15 mouse cellular contexts compared by ENCODE assay signal in the genomic region with DNA sequence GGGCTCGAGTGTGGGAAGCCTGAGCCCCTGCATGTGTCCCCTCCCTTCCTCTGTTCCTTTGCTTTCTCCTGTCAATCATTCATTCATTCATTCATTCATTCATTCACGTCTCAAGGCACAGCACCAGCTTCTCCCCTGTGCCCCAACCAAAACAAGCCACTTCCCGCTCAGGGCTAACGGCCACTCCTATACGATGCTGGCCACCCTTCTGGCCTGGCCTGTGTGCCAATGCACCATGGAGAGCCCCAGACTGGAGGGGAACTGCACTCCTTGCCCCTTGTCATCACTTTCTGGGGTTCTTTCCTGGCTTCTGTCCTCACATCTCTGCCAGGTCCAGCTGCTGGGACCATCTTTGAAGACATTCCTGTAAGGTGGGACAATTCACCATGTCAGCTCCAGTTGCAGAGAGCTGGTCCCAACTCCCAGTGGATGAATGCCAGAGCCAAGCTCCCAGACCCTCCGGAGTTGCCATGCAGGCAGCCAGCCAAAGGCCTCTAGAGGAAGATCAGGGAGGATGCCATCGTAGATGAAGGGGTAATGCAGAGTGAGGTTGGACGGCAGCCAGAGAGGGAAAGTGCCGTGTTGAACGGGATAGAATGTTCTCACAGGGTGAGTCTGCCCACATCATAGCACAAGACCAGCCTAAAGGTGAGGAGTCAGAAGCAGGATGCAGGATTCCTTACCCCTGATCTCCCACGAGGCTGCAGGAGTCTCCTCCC. TPM values are rescaled to one million over a fixed set of nuclear protein-coding genes. Genes with fewer than 3 reads are reported as not detected.
DNase-seq lines count a peak whose midpoint lies in the region; ATAC-seq lines count a peak whose summit lies in the region.
"Had no signal": no experiment of that assay in that cellular context is flagged by ENCODE, and none has a peak within 500 bp of the region (broad histone marks: within the 10 kb centered on the region; RNA-seq: fewer than 3 reads in every experiment).

No protein-coding gene starts in this region.

- DNase-seq in cerebellum, postnatal 10 days = peak; percentile 60 to 73
- no peak for DNase-seq in cerebellum, adult 9-10 months
- DNase-seq in heart, postnatal 4 days = peak; percentile 20
- DNase-seq in heart, adult 9 months (ENCODE audit: low spot score in 2 of 2) = no peak
- peak; percentile 62 for DNase-seq in retina, postnatal 1 day
- DNase-seq in retina, embryonic 14.5 days (ENCODE audit: low spot score) = no peak
- DNase-seq in spleen, postnatal 4 days (ENCODE audit: low spot score in 2 of 2) = no peak
- DNase-seq: cerebellum, adult 11-12 months; kidney, postnatal 10 days; lung, postnatal 4 days had no signal

- ATAC-seq in midbrain, embryonic 15.5 days (replicated peaks) = no peak
- ATAC-seq: intestine, embryonic 15.5 days had no signal

- no peaks in the 10 kb centered on the region for H3K36me3 ChIP-seq in midbrain, embryonic 15.5 days (replicated peaks)
- H3K36me3 ChIP-seq: intestine, embryonic 15.5 days; limb, embryonic 10.5 days had no signal

- no peak overlapping the region for H3K9ac ChIP-seq in midbrain, embryonic 15.5 days
- H3K9ac ChIP-seq: intestine, embryonic 15.5 days; liver, embryonic 14.5 days had no signal

- peak overlapping the region; percentile 19; the same call in 1 of the 2 replicates for H3K27ac ChIP-seq in midbrain, embryonic 15.5 days
- H3K27ac ChIP-seq: intestine, embryonic 15.5 days; limb, embryonic 10.5 days; liver, embryonic 14.5 days had no signal

- 0 out of 2 replicates have a peak, but pooled peaks cover 4% of the 10 kb centered on the region for H3K27me3 ChIP-seq in midbrain, embryonic 15.5 days (replicated peaks)
- H3K27me3 ChIP-seq: CH12.LX; intestine, embryonic 15.5 days had no signal

- H3K4me3 ChIP-seq in midbrain, embryonic 15.5 days = no peak overlapping the region
- H3K4me3 ChIP-seq: intestine, embryonic 15.5 days; limb, embryonic 10.5 days had no signal

- H3K4me2 ChIP-seq in midbrain, embryonic 15.5 days = no peak overlapping the region
- H3K4me2 ChIP-seq: intestine, embryonic 15.5 days had no signal

- H3K9me3 ChIP-seq in midbrain, embryonic 15.5 days = no peaks in the 10 kb centered on the region
- H3K9me3 ChIP-seq: intestine, embryonic 15.5 days; limb, embryonic 10.5 days had no signal

- H3K4me1 ChIP-seq in midbrain, embryonic 15.5 days = peaks cover 15% of the 10 kb centered on the region
- H3K4me1 ChIP-seq: intestine, embryonic 15.5 days had no signal

- WGBS in midbrain, embryonic 15.5 days = 56% methylated on average over 11 of the region's 11 CpGs

RNA-seq across cellular contexts. Expression of a gene that starts 26.5 kb away (rescaled TPM):
- 1,000 to 10,000 TPM; 1,924 to 1,989 TPM for total RNA-seq in heart, postnatal 4 days (2021)
- 856 and 860 TPM in 2 replicates for polyA plus RNA-seq in midbrain, embryonic 15.5 days (2015; fragmentation: Nextera tagmentation; extraction: Ambion mirVana)

RNA-seq across cellular contexts. Expression of a gene that starts 58.8 kb away (rescaled TPM):
- total RNA-seq in heart, postnatal 4 days (2021) = 10 to 100 TPM; 56.0 to 75.0 TPM
- 16.2 and 16.9 TPM in 2 replicates for polyA plus RNA-seq in midbrain, embryonic 15.5 days (2015; fragmentation: Nextera tagmentation; extraction: Ambion mirVana)

Comparison
In these comparisons a context has a peak if more than half of its experiments do, and no peak if none do; other contexts are left out.
1. DNase-seq: peak in cerebellum, postnatal 10 days (2 of 2), heart, postnatal 4 days (single experiment) and retina, postnatal 1 day (single experiment); none in cerebellum, adult 9-10 months (single experiment), heart, adult 9 months (0 of 2), retina, embryonic 14.5 days (single experiment) and spleen, postnatal 4 days (0 of 2).